Mouse (Mus musculus): ENCODE measurements around the gene Tgm3. TPM values are rescaled to one million over a fixed set of nuclear protein-coding genes. Genes with fewer than 3 reads are reported as not detected.

Tgm3 gene
- total RNA-seq, 4 experiments from 2014 or later: 2.4 to 3.1 (median 2.6) TPM

GRCm38 (mm10) chr2:130070396-130070795, 58.2 kb downstream of the Tgm3 start:
- DNase-seq (ENCODE audit: low spot score in 2 of 2): no peak

Small RNA genes lying within 50 kb of the gene (microRNA-seq; reads per million reads assigned to microRNA genes)
- 0 reads per million in 2 experiments for gene Mir6339

Other genes with a start within 250 kb of the Tgm3 start
- gene Stk35, start 211.8 kb upstream of the Tgm3 start, total RNA-seq (2022): 10 to 100 TPM; 32.1 to 38.8 (median 34.5) TPM
- under 1 TPM in 3 of 4 experiments, not detected in 1; 0.09 to 0.26 (median 0.23) TPM for gene Tgm6, start 100.1 kb downstream of the Tgm3 start, total RNA-seq (2022)
- 100 to 1,000 TPM; 100 to 112 (median 102) TPM for gene Snrpb, start 167.1 kb downstream of the Tgm3 start, total RNA-seq (2022)
- not detected for gene Tmc2, start 182.8 kb downstream of the Tgm3 start, total RNA-seq (2022)